Mouse (Mus musculus) skeletal muscle tissue, adult 2 months (tissue): ENCODE measurements around the gene Mcfd2.

ENCODE experiments used
- DNase-seq: peaks from one replicate; pipeline ENCODE4 v3.0.0-alpha.2; 2012; ENCODE audit warnings: low read depth, low spot score

The Mcfd2 gene

DNA sequence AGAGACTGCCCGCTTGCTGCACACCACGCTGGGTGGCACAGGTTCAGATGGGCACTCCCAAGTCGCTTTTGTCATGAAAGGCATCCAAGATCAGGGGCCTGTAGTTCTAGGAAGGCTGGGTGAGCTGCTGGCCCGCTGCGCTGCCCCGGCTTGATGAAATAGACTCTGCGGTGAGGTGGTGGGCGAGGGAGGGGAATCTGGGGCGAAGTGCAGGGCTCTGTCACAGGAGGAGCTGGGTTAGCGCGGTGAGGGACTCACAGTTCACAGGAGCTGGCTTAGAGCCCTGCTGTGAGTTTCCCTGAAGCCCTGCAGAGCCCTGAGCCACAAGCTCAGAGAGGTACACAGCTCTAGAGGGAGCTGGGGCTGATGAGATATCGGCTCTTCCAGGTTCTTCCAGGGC is 22.4 kb upstream of the Mcfd2 start:
- no peak for DNase-seq

DNA sequence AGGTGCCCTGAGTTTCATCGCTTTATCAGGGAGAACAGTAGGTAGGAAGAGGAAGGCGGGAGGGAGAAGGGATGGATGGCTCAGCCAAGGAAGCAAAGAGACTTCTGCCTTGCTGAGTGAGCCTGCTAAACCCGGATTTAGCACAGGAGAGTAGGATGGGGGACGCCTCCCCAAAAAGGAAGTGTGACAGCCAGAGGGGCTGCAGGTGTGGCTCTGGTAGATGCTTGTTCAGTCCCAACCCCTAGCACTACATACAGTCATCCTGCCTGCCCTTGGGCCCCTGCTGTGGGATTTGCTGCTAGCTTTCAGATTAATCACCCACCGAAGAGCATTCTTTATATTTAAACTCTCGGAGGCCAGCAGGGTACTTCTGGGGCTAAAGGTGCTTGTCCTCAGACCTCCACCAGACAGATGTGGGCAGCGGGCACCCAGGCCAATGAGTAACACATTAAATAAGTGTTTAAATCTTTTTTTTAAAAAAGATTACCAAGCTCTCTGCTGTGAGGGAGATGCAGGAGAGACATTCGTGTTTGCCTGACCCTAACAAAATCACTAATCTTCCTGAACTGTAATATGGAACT is 21.6 kb upstream of the Mcfd2 start:
- no peak for DNase-seq

DNA sequence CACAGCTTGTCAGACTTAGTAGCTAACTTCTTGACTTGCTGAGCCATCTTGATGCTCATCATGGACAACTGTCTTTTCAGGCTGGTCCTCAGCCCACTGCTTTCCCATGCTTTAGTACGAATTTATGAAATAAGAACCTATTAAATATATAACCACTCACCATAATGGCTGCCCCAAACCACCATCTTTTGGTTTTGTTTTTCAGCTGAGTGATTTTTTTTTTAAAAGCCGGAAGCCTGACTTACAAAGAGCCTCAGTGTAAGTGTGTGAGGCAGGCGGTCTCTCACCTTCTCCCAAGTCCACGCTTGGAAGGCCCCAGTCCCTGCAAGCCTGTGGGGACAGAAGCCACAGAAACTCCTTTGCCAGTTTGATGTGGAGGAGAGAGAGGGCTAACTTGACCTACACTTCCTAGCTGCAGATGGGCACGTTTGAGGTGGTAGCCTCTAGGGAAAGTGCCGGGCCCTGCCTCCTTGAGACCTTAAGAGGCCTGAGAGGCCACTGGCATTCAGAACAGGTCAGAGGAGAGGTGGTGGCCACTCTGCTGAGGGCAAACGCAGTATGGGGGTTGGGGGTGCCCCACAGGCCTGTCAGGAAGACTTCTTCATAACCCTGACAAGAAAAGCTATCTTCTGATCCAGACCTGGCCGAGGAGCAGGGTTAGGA is 20.9 kb upstream of the Mcfd2 start:
- DNase-seq, result no peak

DNA sequence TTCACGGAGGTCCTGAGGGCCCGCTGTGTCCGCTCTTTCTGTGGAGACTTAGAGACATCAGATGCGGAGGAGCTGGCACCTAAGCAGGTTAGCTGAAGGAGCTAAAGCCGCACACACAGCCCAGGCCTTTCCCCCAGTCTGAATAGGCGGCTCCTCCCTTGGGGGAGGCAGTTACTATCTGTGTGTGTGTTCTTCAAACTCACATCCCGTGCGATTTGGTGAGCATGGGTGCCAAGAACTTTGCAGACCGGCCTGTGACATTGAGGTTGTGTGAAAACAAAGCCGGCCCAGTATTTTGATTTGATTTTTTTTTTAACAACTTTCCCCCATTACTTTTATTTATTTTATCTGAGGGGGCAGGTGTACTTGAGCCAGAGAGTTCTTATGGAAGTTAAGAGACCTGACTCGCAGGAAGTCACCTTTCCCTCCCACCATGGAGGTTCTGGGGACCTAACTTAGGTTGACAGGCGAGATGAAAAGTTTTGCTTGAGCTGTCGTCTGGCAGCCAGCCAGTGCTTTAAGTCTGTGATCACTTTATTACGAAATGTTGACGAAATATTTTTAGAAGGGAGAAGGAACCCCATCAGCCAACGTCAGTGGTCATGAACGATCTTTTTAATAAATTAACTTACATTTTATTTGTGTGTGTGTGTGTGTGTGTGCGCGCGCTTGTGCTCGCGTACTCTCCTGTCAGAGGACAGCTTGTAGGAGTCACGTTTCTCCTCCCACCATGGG is 20.2 kb upstream of the Mcfd2 start:
- DNase-seq, result no peak

DNA sequence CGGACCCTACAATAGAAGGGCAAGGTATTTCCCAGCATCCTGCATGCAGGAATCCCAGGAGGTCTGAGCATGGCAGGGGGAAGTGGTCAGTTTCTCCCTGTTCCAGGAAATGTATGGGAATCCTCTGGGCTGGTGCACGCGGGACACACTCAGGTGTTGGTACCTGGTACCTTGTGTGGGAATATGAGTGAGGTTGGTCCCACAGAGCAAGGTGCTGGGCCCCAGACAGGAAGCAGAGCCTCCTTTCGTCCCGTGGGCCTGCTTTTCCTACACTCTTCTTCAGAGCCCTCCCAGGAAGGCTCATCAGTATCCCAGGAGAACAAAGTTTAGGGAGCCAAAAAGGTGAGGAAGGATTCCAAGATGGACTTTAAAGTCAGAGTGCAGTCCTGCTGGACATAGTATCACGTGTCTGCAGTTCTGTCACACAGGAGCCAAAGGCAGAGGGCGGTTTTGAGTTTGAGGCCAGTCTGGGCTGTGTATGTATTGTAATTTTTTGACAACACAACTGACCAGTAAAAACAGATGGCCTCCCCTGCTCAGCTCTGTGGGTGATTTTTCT is 18.8 kb upstream of the Mcfd2 start:
- no peak for DNase-seq

DNA sequence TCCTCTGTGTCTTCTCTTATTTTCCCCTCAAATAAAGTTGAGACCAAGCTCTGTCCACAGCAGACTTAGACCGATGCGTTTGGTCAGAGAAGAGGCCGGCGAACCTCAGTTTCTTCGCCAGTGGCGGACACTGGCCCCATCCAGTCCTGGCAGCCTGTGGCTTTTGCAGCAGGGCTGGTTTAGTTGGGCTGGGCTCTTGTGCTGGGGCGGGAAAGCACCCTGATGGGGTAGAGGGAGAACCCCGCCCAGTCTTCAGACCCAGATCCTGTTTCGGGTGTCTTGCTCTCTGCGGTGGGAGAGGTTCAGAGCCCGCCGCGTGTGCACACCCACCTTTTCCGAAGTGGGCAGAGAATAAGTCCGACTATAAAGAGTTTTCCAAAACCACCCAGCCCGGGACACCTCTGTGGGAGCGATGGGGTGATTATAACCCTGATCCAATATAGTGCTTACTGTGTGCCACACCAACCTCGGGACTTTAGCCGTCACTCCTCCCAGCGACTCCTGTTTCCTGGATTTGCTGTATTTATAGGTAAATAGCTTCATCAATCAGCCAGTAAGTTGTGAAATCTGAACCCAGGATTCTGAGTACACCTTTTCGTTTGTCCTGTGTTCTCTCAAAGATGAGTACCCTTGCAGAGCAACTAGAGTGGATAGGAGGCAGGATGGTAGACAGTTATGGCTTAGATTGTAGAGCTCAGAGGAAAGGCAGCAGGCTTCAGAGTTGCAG is 18.2 kb upstream of the Mcfd2 start:
- peak; percentile 42 for DNase-seq

DNA sequence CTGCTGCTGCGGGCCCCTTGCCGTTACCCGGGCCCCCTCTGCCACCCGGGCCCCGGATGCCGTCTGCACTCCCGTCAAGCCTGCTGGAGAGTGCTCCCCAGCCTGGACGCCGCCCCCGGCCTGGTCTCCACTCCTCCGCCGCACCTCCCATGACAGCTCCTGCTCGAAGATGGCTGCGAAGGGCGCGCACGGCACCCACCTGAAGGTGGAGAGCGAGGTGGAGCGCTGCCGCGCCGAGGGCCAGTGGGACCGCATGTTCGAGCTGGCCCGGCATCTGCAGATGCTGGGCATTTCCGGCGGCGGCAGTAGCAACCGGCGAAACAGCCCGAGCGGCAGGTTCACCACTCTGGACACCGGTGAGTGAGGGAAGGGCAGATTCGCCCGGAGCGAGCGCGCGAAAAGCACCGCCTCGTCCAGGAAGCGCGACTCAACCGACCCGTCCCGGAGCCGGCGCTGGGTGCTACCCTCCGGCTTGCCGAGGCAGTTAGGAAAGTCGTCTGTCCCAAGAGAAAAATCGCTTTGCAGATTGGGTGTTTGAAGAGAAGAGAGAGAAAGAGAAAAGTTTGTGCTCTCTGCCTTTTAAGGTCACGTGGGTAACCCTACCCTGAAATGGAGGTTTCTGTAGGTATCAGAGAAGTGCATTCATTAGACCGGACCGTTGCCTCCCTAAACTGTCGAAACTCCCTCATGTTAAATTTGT is 17.5 kb upstream of the Mcfd2 start:
- no peak for DNase-seq

DNA sequence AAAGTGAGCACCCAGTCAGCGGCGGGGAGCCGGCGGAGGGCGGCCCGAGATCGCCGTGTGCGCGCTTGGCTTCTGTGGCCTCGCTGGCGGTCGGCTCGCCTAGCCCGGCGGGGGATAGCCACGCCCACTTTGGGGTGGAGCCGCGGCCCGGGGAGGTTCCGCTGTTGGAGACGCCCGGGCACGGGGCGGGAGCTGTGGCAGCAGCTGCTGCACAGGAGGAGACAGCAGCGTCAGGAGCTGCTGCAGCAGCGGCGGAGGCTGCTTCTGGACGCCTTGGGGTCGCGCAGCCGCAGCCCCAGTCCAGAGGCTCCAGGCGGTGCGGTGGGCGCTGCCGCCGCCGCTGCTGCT is 16.9 kb upstream of the Mcfd2 start, which contains the start of gene Ttc7:
TSS of gene Ttc7 (plus strand) at position 181 of the 348 bp plus-strand sequence.
- DNase-seq, result peak; percentile 95

DNA sequence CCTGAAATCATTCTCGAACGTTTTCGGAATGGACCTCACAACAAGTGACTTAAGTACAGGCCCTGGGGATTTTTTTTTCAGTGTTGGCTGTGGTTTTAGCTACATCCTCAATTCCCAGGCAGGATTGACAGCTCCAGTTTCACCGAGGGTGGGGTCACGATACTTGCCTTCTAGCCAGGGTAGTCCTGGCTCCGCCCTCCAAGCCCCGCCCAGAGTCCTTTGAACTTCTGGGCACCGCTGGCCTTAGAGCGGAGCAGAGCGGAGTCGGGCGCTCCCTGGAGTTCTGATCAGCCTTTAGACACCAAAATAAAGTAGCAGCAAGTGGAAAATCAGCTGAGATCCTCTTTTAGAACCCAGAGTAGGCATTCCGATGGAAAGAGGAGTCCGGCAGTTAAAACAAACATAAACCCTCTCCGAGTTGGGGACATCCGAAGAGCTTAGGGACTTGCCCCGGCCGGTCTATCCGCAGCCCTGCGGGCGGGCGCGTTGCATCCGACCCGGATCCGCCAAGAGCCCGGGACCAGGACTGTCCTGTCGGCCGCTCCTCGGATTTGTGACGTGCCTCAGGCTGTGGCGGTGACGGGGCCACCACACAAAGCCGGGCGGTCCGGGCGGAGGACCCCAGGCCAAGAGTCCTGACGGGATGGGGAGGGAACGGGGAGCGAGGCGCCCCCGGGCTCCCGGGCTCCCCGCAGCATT is 16.4 kb upstream of the Mcfd2 start:
- DNase-seq, result peak; percentile 95

DNA sequence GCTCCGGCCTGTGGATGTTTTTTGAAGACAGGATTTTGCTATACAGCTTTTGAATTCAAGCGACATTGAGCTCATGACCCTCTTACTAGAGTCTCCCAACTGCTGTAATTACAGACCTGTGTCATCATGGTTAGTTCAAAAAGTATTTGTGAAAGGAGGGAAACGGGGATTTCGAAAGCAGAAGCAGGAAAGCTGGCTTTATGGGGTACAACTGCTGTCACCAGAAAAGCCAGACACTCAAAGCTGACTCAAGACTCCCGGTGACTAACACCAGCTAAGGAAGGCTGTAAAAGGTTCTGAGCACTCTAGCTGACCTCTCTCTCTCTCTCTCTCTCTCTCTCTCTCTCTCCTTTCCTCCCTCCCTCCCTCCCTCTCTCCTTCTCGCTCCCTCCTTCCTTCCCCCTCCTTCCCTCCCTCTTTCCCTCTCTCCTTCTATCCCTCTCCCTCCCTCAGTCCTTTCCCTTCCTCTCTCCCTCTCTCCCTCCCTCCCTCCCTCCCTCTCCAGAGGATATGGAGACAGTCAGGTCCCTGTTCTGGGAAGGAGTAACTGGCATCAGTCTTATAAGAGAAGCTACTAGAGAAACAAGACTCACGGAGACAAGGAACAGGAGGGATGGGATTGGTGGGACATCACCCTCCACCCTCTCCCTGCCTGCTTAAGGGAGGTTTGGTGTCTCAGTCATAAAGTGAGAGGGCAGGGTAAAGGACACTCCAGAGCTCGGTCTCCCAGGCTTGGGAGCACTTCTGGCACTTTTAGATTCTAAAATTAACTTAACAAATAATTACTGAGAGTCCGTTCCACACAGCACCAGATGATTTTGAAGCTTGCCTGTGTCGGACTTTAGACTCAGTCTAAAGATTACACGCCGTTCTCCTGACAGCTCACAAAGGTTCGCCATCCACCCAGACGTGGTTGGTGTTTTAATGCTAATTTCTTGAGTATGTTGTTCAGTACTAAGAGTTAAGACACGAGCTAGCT is 9.9 kb upstream of the Mcfd2 start:
- DNase-seq, result no peak

DNA sequence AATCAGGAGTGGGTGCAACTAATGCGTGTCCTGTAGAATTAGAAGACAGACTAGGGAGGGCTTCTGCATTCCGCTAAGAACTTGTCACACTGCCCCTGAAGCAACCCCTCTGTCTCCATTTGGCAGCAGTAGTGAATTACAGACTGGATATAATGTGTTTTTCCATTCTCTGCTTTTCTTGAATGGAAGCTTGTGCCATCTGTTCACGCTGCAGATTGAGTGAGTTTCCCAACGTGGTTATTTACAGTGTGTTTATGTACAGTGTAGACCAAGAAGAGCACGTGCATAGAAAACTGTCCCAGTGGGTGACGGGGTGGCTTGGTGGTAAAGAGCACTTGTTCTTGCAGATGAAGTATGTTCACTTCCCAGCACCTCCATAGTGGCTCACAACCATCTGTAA is 3.7 kb upstream of the Mcfd2 start:
- DNase-seq, result no peak

DNA sequence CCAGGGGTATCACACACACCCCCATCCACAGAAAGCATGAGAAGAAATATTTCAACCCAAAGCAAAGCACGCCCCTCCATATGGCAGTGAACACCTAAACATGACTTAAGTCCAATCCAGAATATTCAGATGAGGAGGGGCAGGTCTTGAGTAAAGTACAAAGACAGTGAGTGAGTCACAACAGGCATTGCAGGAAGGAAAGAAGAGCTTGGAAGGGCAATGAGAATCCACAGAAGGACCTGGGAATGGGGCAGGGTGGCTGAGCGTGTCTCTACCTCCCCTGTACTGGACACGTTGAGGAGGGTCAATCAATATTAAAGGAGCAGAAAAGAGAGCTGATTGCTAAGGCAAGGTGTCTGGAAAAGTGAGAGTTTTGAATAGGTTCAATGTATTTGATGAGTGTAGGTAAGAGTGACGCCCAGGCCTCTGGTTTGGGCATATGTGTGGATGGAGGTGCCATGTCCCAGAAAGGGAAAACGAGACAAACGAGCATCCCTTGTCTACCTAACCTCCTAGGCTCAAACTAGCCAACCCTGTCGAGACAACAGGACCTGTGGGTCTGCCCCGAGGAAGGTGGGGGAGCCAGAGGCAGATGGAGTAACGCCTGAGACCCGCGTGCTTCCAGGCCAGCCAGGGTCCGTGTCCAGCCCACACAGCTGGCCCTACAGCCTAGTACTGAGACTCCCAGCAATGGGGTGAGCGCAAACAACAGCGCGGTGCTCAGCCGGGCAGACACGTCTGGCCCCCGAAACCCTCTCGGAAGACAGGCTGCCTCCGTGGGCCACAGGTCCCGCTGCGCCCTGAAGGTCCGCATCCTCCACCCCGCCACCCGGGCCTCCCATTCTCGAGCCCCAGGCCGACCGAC is 576 bp downstream of the Mcfd2 start:
- no peak for DNase-seq

DNA sequence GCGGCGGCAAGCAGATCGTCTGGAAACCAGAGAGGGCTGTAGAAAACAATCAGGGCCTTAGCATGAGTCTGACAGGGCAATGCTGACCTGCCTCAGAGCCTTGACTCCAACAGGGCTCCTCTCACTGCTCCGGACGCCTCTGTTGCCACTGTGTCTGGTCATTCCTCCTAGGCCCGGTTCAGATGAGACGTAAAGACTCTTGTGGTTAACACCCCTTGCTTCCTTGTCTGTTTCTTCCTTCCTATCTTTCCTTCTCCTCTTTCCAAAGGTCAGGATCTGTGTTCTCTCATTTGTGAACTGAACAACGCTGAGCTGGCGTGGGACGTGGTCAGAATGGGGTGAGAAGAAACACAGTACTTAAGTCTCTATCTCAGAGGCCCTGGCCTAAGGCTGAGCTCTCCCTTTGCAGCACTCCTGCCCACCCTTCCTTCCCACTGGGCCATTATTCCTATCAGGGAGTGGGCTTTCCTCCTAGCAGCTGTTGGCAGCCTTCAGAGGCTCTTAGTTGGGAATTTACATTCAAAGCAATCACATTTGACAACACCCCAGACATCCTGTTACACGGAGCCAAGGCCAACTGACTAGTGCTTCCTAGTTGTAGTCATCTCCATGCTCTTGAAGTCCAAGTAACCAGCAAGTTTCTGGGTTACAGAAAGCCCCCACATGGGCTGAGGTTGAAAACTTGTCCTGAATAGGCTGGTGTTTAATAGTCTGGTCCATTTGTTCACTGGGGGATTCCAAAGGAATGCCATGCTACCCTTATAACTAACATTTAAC is 1.5 kb downstream of the Mcfd2 start:
- no peak for DNase-seq

DNA sequence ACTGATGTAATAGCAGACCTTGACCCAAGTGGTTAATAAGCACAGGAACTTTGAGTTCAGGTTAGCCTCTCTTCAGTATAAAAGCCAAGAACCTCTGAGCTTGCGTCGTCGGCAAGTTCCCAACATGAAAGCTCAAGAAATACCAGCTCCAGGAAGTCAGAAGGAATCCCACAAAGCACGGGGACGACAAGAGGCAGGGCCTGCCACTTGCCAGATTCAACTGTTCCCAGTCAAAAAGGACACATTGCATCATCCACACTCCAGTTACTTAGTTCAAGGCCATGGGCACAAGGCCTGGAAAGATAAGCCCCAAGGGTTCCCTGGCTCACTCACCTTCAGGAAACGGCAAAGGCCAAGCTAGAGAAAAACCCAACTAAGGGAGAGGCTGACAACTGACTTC is 2.3 kb downstream of the Mcfd2 start:
- DNase-seq, result no peak

DNA sequence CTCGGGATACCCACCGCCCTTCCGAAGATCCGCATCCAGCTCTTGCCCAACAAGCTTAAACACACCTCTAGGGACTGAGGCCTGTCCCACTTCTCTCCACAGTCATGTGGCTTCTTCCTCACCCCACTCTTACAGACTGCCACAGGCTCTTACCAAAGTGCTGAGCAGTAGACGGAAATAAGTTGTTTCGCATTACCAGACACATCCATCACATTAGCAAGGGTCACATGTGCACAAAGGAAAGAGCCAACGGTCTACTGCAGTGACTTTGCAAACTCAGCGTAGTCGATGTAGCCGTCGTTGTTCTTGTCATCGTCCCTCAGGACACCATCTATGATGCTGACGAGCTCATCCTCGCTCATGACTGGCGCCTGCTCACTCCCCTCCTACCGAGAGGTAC is 10.1 kb downstream of the Mcfd2 start:
- DNase-seq, result no peak

DNA sequence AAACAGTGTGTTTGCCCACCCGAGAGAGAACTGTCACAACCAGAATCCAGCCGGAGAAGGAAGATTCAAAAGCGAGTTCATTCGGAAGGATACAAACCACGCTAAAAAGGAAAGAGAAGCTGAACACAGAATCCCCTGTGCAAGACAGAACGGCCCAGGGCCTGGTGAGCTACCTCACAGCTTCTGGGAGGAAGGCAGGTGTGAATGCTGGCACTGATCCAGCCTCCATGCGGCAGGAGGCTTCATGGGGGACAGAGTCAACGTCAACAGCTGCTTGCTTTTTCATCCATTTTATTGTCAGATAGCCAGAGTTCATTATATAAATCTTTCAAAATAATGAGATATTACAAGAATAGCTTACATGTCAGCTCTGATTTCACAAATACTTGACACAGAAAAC is 11.4 kb downstream of the Mcfd2 start:
- no peak for DNase-seq

DNA sequence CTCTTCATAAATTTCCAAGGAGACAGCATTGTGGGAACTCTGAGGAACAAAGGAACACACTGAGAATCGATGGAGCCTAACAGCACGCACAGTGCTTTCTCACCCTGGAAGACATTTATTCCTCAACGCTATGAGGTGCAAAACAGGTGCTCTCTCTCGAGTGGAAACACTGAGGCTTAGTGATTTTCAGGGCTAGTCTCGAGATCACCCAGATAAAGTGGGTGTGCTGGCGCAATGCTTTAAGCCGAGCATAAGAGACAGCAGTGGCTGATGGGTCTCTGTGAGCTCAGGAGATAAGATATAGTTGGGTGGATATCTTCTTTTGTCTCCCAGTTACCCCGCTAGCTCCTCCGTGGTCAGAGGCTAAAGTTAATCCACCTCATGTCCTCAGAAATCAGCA is 19.6 kb downstream of the Mcfd2 start:
- no peak for DNase-seq

DNA sequence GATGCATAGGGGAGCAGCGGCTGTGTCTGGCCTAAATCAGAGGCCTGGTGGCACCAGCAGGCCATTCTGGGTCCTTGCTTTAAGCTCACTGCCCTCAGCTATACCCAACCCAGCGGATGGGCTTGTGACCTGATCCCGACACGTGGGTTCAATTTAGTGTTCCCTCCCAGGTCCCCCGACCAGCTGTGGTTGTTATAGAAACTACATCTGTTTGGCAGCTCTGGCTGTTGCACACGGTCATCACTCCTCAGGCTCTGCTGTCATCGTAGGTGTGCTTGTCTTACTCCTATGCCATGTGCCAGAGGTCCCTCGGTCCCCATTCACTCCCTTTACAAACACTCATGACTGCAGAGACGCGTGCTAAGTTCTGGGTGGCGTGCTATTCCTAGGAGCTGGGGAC is 27.9 kb downstream of the Mcfd2 start:
- no peak for DNase-seq
